17 mouse cellular contexts compared by ENCODE assay signal in the genomic region with DNA sequence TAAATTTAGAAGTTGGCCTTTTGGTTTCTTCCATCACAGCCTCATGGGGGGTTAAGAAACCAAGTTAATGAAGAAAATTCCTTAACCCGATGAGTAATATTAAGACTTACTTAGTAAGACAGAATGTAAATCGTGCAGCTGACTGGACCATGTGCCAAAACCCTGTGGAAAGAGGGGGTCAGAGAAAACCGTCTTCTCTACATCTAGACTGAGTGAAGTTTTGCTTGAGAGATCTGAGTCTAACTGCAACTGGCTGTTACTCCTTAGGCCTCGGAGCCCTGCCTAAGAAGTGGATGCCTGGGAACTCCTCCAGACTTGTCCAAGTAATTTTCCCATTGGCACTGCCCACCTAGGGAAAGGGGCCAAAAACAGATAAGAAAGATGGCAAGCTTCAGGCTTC.
A peak's percentile ranks its signal among the peaks of the same experiment; 100 is the strongest.
DNase-seq lines count a peak whose midpoint lies in the region; ATAC-seq and TF ChIP-seq lines count a peak whose summit lies in the region.
"Had no signal": no experiment of that assay in that cellular context is flagged by ENCODE, and none has a peak within 500 bp of the region (broad histone marks: within the 10 kb centered on the region; RNA-seq: fewer than 3 reads in every experiment).

No protein-coding gene starts in this region.

- CTCF ChIA-PET in Patski (lab: Charles Lee), result interaction anchor here (1.2 kb wide), 1 partner anchor 116 kb away, joined by 3 read pairs; no protein-coding TSS in a partner anchor

- no peak for TF ChIP-seq POLR2A in CH12.LX (IDR thresholded peaks at IDR 0.05; ENCODE audit: low read depth, low read length)

- 79% methylated on average over 4 of the region's 4 CpGs for WGBS in forebrain, postnatal 0 days

- POLR2A ChIA-PET in Patski (lab: Charles Lee), result no interaction called here

- no peak overlapping the region for H3K9ac ChIP-seq in CH12.LX (ENCODE audit: insufficient read depth, low read depth)
- H3K9ac ChIP-seq in forebrain, postnatal 0 days, result no peak overlapping the region
- H3K9ac ChIP-seq: embryonic facial prominence, embryonic 12.5 days; forebrain, embryonic 13.5 days; heart, embryonic 12.5 days; hindbrain, embryonic 14.5 days; intestine, embryonic 15.5 days had no signal

- peak; percentile 20 to 32 for DNase-seq in cerebellum, postnatal 14 days
- no peak for DNase-seq in cerebellum, adult 11 months
- DNase-seq in CH12.LX (ENCODE audit: extremely low read depth) (peak; percentile 19), Patski (ENCODE audit: low read depth, low spot score) (peak; percentile 71)
- peak; percentile 33 for DNase-seq in fibroblast of lung, adult 2 months (ENCODE audit: low read depth)
- DNase-seq in forebrain, postnatal 0 days, result no peak
- DNase-seq: adrenal gland, postnatal 14 days; cerebellum, adult 2 months; embryo, embryonic 11 days; gastrocnemius, adult 2 months; gastrocnemius, postnatal 25 days had no signal

- no peak overlapping the region for H3K4me2 ChIP-seq in CH12.LX (ENCODE audit: insufficient read depth, low read depth, poor library complexity, severe bottlenecking)
- no peak overlapping the region for H3K4me2 ChIP-seq in forebrain, postnatal 0 days (ENCODE audit: low read depth)
- H3K4me2 ChIP-seq: embryonic facial prominence, embryonic 12.5 days; forebrain, embryonic 13.5 days; heart, embryonic 12.5 days; hindbrain, embryonic 14.5 days; intestine, embryonic 15.5 days had no signal

- no peaks in the 10 kb centered on the region for H3K36me3 ChIP-seq in CH12.LX (replicated peaks in 1 of 2; ENCODE audit: control insufficient read depth in 1 of 2, insufficient read depth in 1 of 2, low read length in 1 of 2)
- H3K36me3 ChIP-seq in forebrain, postnatal 0 days (ENCODE audit: insufficient read depth), result no peaks in the 10 kb centered on the region
- H3K36me3 ChIP-seq: embryonic facial prominence, embryonic 12.5 days; heart, embryonic 12.5 days; hindbrain, embryonic 10.5 days; intestine, embryonic 15.5 days had no signal

- H3K79me2 ChIP-seq in CH12.LX (replicated peaks; ENCODE audit: control insufficient read depth, extremely low read depth, insufficient read depth, poor library complexity, severe bottlenecking), result no peaks in the 10 kb centered on the region

- peak; percentile 22 for ATAC-seq in Patski
- ATAC-seq in forebrain, postnatal 0 days, result no peak
- ATAC-seq: forebrain, embryonic 13.5 days; intestine, embryonic 15.5 days had no signal

- TF ChIP-seq RAD21 in CH12.LX (IDR thresholded peaks at IDR 0.05; ENCODE audit: low read depth, low read length), result no peak

- TF ChIP-seq EP300 in CH12.LX (IDR thresholded peaks at IDR 0.05; ENCODE audit: low read length), result no peak

- H3K27ac ChIP-seq in CH12.LX (ENCODE audit: insufficient read depth, low read depth), result no peak overlapping the region
- H3K27ac ChIP-seq in forebrain, postnatal 0 days (ENCODE audit: low read depth, low read length), result no peak overlapping the region
- H3K27ac ChIP-seq: embryonic facial prominence, embryonic 12.5 days; forebrain, embryonic 13.5 days; gastrocnemius, adult 2 months; hindbrain, embryonic 10.5 days; hindbrain, embryonic 14.5 days; intestine, embryonic 15.5 days had no signal

- TF ChIP-seq CTCF in CH12.LX (conservative IDR thresholded peaks at IDR 0.05 in 1 of 2, IDR thresholded peaks at IDR 0.05 in 1 of 2; ENCODE audit: low read depth in 2 of 2, low read length in 2 of 2) (no peak), Patski (IDR thresholded peaks at IDR 0.05) (no peak)
- TF ChIP-seq CTCF in forebrain, postnatal 0 days (IDR thresholded peaks at IDR 0.05; ENCODE audit: low read depth), result no peak

- no peaks in the 10 kb centered on the region for H3K9me3 ChIP-seq in CH12.LX (replicated peaks; ENCODE audit: low read length)
- H3K9me3 ChIP-seq in forebrain, postnatal 0 days (ENCODE audit: low read length), result no peaks in the 10 kb centered on the region
- H3K9me3 ChIP-seq: embryonic facial prominence, embryonic 12.5 days; forebrain, embryonic 13.5 days; heart, embryonic 12.5 days; hindbrain, embryonic 10.5 days; intestine, embryonic 15.5 days had no signal

- H3K4me1 ChIP-seq in CH12.LX (ENCODE audit: control insufficient read depth in 1 of 2, insufficient read depth in 2 of 2), result peaks cover 7 to 20% of the 10 kb centered on the region in 2 experiments; a peak in 3 of 4 replicates
- no peaks in the 10 kb centered on the region for H3K4me1 ChIP-seq in forebrain, postnatal 0 days (ENCODE audit: insufficient read depth)
- H3K4me1 ChIP-seq: embryonic facial prominence, embryonic 12.5 days; forebrain, embryonic 13.5 days; heart, embryonic 12.5 days; hindbrain, embryonic 10.5 days; intestine, embryonic 15.5 days had no signal

- in situ Hi-C loops in CH12.LX (cut with MboI; ENCODE audit: low pct_ligation_motif_present, low pct_unique_long_range_greater_than_20kb, low sequenced_read_pairs), result no loop called here
- in situ Hi-C loops in Patski (cut with MboI; ENCODE audit: low pct_unique_long_range_greater_than_20kb), result loop anchor here (5.0 to 10.0 kb wide), 2 partner anchors 74 to 394 kb away; partner anchors contain the start of gene Pten

- no peak overlapping the region for H3K4me3 ChIP-seq in CH12.LX (replicated peaks in 1 of 3; ENCODE audit: low read depth in 2 of 3, low read length in 2 of 3, poor library complexity in 1 of 3)
- H3K4me3 ChIP-seq in forebrain, postnatal 0 days (ENCODE audit: low read depth, low read length), result no peak overlapping the region
- H3K4me3 ChIP-seq: embryonic facial prominence, embryonic 12.5 days; forebrain, embryonic 13.5 days; gastrocnemius, adult 2 months; heart, embryonic 12.5 days; hindbrain, embryonic 10.5 days; intestine, embryonic 15.5 days had no signal

- no peaks in the 10 kb centered on the region for H3K27me3 ChIP-seq in CH12.LX (replicated peaks)
- no peaks in the 10 kb centered on the region for H3K27me3 ChIP-seq in Patski
- H3K27me3 ChIP-seq in forebrain, postnatal 0 days (ENCODE audit: insufficient read depth, low read length), result no peaks in the 10 kb centered on the region
- H3K27me3 ChIP-seq: embryonic facial prominence, embryonic 12.5 days; forebrain, embryonic 13.5 days; heart, embryonic 12.5 days; intestine, embryonic 15.5 days had no signal

- dilution Hi-C loops in CH12.LX (cut with MboI; ENCODE audit: extremely low pct_ligation_motif_present, extremely low pct_unique_long_range_greater_than_20kb, low sequenced_read_pairs), result no loop called here

TF ChIP-seq in CH12.LX, 34 proteins besides CTCF, POLR2A, EP300 and RAD21:
- TF ChIP-seq RCOR1 (conservative IDR thresholded peaks at IDR 0.05; ENCODE audit: low read depth, low read length) (no peak), MAX (IDR thresholded peaks at IDR 0.05; ENCODE audit: low read length) (0 out of 2 replicates have a peak, but pooled peaks have one; percentile 15), SMC3 (IDR thresholded peaks at IDR 0.05; ENCODE audit: low read depth, low read length) (no peak), MAZ (IDR thresholded peaks at IDR 0.05; ENCODE audit: low read depth, low read length) (no peak), IRF4 (IDR thresholded peaks at IDR 0.05; ENCODE audit: low read depth, low read length) (0 out of 2 replicates have a peak, but pooled peaks have one; percentile 13), ETS1 (conservative IDR thresholded peaks at IDR 0.05; ENCODE audit: low read depth, low read length) (peak; percentile 48), ZKSCAN1 (IDR thresholded peaks at IDR 0.05; ENCODE audit: borderline replicate concordance, low read depth, low read length) (no peak), MAFK (IDR thresholded peaks at IDR 0.05; ENCODE audit: insufficient replicate concordance, low read length) (no peak), BHLHE40 (IDR thresholded peaks at IDR 0.05; ENCODE audit: low read depth, low read length) (peak; percentile 36; the same call in 1 of the 2 replicates)

Comparison
In these comparisons a context has a peak if more than half of its experiments do, and no peak if none do; other contexts are left out.
1. DNase-seq: peak in cerebellum, postnatal 14 days (2 of 2), CH12.LX (single experiment), Patski (single experiment) and fibroblast of lung, adult 2 months (single experiment); none in cerebellum, adult 11 months (single experiment) and forebrain, postnatal 0 days (single experiment).